Mouse (Mus musculus) limb, embryonic 11.5 days (tissue): ENCODE measurements around the gene Hmbs. TPM values are rescaled to one million over a fixed set of nuclear protein-coding genes. Genes with fewer than 3 reads are reported as not detected.

Experiments
- ATAC-seq: fragments of 200-750 bp; cut with Nextera tagmentation; 2 replicates; pipeline ENCODE4 v1.8.0; 2017; ENCODE audit warnings: low read depth; ENCODE audit not compliant: insufficient number of reproducible peaks, low FRiP score, low TSS enrichment
- DNase-seq: peaks from one replicate; pipeline ENCODE4 v3.0.0-alpha.2; 2015; ENCODE audit warnings: low spot score
- H3K27ac ChIP-seq: fragments of 300-500 bp; sonication (generic); replicated peaks from 2 replicates; pipeline ENCODE4 v1.5.1; 2014; ENCODE audit warnings: low read depth, mild to moderate bottlenecking, low read length
- H3K27me3 ChIP-seq: fragments of 300-500 bp; sonication (generic); 2 replicates; pipeline ENCODE4 v1.6.1; 2014; ENCODE audit warnings: mild to moderate bottlenecking, low read length, mixed read lengths; ENCODE audit not compliant: control insufficient read depth, insufficient read depth
- H3K36me3 ChIP-seq: fragments of 300-500 bp; sonication (generic); 2 replicates; pipeline ENCODE4 v1.6.1; 2014; ENCODE audit warnings: mild to moderate bottlenecking, low read length, moderate library complexity, mixed read lengths; ENCODE audit not compliant: control insufficient read depth, insufficient read depth
- H3K4me1 ChIP-seq: fragments of 300-500 bp; sonication (generic); 2 replicates; pipeline ENCODE4 v1.6.1; 2014; ENCODE audit warnings: low read length, mixed read lengths; ENCODE audit not compliant: control insufficient read depth, insufficient read depth
- H3K4me2 ChIP-seq: fragments of 300-500 bp; sonication (generic); 2 replicates; pipeline ENCODE4 v1.6.1; 2014; ENCODE audit warnings: low read depth, mild to moderate bottlenecking, moderate library complexity; ENCODE audit not compliant: severe bottlenecking
- H3K4me3 ChIP-seq: fragments of 300-500 bp; sonication (generic); 2 replicates; pipeline ENCODE4 v1.5.1; 2014; ENCODE audit warnings: low read depth, low read length
- H3K9ac ChIP-seq: fragments of 300-500 bp; sonication (generic); 2 replicates; pipeline ENCODE4 v1.6.1; 2014; ENCODE audit warnings: mild to moderate bottlenecking, low read length
- H3K9me3 ChIP-seq: fragments of 300-500 bp; sonication (generic); 2 replicates; pipeline ENCODE4 v1.6.1; 2016; ENCODE audit warnings: low read length; ENCODE audit not compliant: control insufficient read depth
- WGBS: fragments of 180-500 bp; shearing (Covaris S2); extraction: QIAGEN DNeasy Blood & Tissue Kit; methylation state at CpG from one replicate; pipeline ENCODE4 v1.1.7; 2014; 5-methylcytosine and 5-hydroxymethylcytosine counted together
- polyA plus RNA-seq: library from polyadenylated mRNA; unstranded; fragments of >200 nt; fragmentation: Nextera tagmentation; extraction: Ambion mirVana; gene quantifications from 2 replicates; pipeline ENCODE4 v1.2.1, GENCODE M21; 2014

Hmbs gene
- polyA plus RNA-seq, 1 experiment from 2014 or later: 145 TPM

DNA sequence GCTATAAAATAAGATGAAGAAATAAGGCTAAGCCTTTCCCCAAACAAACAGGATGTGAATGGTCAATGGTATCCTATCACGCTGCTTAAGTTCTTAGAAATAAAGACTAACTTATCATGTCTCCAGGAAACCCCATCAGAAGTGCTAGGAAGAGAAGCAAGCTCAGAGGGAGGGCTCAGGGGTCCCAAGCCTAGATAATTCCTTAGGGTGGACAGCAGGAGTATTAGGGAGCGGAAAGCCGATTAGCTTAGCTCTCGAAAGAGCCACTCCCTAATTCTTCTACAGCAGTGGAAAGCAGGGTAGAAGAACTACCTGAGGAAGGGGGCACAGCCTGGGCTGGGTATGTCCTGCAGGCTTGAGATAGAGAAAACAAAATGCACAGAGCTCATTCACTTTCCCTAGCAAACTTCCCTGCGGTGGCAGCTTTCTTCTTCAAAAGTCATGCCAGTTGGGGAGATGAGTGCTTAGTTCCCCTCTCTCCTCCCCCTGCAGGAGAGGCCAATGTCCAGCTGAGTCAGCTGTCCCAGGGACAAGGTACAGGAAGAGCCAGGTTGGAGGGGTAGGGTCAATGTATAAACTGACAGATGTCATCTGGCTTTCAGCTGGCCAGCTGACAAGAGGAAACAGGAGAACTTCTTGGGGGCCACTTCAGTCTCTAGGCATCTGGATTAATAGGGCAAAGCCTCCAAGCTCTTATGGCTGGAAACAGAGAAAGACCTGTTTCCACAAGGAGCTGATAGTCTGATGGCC lies 25.8 kb downstream of the Hmbs start:
- 62% methylated on average over 5 of the region's 5 CpGs for WGBS
- H3K9me3 ChIP-seq: no peaks in the 10 kb centered on the region
- H3K36me3 ChIP-seq: no peaks in the 10 kb centered on the region; the same call in 1 of the 2 replicates
- peaks cover 8% of the 10 kb centered on the region for H3K4me1 ChIP-seq
- H3K27ac ChIP-seq: no peak overlapping the region
- ATAC-seq: no peak
- no peak for DNase-seq
- no peaks in the 10 kb centered on the region for H3K27me3 ChIP-seq
- H3K4me3 ChIP-seq: no peak overlapping the region
- H3K4me2 ChIP-seq: peak overlapping the region; percentile 79; the same call in 1 of the 2 replicates
- no peak overlapping the region for H3K9ac ChIP-seq

DNA sequence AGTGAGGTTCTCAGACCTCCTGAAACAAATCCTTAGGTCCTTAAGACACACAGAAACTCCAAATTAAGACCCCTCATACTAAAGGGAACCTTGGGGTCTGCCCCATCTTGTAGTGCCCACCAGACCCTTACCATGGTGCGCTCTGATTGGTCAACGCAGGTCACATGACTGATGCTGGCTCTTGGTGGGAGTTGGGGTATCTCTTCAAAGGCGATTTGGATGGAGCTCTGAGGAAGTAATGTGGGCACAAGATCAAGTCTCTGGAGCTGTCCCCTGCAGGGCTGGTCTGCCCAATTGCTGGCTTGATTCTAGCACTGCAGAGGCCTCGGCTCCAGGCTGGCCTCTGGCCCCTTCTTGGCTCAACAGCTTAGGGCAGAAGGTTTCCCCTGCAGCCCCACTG lies 26.6 kb downstream of the Hmbs start:
- Histone ChIP-seq H3K27me3 (no peaks in the 10 kb centered on the region), H3K4me1 (peaks cover 8% of the 10 kb centered on the region), H3K4me3 (no peak overlapping the region), H3K4me2 (no peak overlapping the region), H3K9ac (no peak overlapping the region), H3K36me3 (no peaks in the 10 kb centered on the region; the same call in 1 of the 2 replicates), H3K27ac (no peak overlapping the region), H3K9me3 (no peaks in the 10 kb centered on the region)
- DNase-seq: no peak
- 68% methylated on average over 4 of the region's 4 CpGs for WGBS
- ATAC-seq: no peak

DNA sequence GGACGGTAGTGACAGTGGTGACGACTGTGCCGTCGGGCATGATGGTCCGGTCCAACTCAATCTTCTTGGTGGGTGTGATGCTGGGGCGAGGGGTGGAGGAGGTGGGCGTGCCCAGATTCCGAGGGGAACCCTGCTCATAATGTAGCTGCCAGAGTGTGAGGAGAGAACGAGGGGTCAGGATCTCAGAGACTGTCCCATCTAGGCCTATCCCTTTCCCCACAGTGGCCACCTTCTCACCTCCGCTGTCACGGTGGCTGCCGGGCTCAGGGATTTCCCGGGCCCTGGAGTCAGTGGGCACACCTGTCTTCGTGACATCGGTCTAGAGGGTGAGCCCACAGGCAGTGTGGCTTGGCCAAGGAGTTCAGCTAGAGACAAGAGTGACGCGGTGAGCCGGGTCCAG lies 29.1 kb downstream of the Hmbs start:
- Histone ChIP-seq H3K36me3 (no peaks in the 10 kb centered on the region; the same call in 1 of the 2 replicates), H3K4me1 (peaks cover 11% of the 10 kb centered on the region), H3K9me3 (no peaks in the 10 kb centered on the region), H3K27me3 (no peaks in the 10 kb centered on the region), H3K27ac (no peak overlapping the region), H3K9ac (no peak overlapping the region), H3K4me3 (no peak overlapping the region), H3K4me2 (no peak overlapping the region)
- 91% methylated on average over 18 of the region's 18 CpGs for WGBS
- no peak for DNase-seq
- no peak for ATAC-seq

DNA sequence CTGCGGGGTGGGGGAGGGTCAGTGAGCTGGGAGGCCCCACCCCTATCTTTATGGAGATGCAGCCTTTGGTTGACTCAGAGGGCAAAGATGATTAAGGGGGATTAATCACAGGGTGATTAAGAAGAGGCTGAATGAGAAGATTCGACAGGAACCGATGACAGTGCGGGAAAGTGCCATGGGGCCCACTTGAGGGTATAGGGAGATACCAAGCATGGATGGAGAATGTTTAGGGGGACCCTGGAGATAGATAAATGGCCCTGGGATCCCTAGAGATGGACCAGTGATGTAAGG lies 29.8 kb downstream of the Hmbs start:
- Histone ChIP-seq H3K9ac (no peak overlapping the region), H3K27me3 (no peaks in the 10 kb centered on the region), H3K4me2 (no peak overlapping the region), H3K36me3 (no peaks in the 10 kb centered on the region; the same call in 1 of the 2 replicates), H3K9me3 (no peaks in the 10 kb centered on the region), H3K4me1 (peaks cover 8% of the 10 kb centered on the region), H3K27ac (no peak overlapping the region), H3K4me3 (no peak overlapping the region)
- ATAC-seq: no peak
- 71% methylated on average over 4 of the region's 4 CpGs for WGBS
- DNase-seq: no peak

DNA sequence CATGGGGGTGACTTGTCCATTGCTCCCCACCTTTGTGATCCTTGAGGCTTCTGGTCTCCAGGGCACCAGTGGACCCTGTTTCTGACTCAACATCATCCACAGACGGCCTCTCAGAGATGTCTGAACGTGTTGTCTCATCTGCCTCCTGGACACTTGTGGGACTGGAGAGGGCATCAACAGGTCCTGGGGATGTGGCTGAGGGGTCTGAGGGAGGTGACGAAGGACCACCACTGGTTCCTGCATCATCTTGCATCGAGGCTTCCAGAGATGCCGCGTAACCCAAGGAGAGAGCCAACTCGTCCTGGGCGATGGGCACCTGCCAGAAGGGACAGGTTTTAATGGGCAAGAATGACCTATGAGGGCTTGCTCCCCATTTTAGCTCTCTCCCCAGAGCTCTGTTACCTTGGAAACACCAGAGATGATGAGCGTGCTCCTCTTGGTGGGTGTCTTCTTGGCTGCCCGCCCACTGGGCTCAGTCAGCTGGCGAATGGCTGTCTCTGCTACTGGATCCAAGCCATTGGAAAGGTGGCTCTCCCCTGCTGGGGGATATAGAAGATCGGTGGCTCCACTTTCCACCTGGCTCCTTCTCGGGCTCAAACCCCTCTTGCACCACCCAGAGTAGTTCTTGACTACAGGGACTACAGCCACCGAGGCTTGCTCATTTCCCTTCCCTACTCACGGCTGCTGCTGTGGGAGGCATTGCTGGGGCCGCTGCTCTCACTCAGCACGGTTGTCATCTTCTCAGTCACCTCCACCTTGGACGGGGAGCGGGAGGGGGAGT lies 30.4 kb downstream of the Hmbs start:
- Histone ChIP-seq H3K27ac (no peak overlapping the region), H3K9me3 (no peaks in the 10 kb centered on the region), H3K27me3 (no peaks in the 10 kb centered on the region), H3K4me1 (peaks cover 2% of the 10 kb centered on the region; the same call in 1 of the 2 replicates), H3K36me3 (no peaks in the 10 kb centered on the region; the same call in 1 of the 2 replicates), H3K4me2 (no peak overlapping the region), H3K9ac (no peak overlapping the region), H3K4me3 (no peak overlapping the region)
- no peak for ATAC-seq
- 81% methylated on average over 19 of the region's 19 CpGs for WGBS
- DNase-seq: no peak

DNA sequence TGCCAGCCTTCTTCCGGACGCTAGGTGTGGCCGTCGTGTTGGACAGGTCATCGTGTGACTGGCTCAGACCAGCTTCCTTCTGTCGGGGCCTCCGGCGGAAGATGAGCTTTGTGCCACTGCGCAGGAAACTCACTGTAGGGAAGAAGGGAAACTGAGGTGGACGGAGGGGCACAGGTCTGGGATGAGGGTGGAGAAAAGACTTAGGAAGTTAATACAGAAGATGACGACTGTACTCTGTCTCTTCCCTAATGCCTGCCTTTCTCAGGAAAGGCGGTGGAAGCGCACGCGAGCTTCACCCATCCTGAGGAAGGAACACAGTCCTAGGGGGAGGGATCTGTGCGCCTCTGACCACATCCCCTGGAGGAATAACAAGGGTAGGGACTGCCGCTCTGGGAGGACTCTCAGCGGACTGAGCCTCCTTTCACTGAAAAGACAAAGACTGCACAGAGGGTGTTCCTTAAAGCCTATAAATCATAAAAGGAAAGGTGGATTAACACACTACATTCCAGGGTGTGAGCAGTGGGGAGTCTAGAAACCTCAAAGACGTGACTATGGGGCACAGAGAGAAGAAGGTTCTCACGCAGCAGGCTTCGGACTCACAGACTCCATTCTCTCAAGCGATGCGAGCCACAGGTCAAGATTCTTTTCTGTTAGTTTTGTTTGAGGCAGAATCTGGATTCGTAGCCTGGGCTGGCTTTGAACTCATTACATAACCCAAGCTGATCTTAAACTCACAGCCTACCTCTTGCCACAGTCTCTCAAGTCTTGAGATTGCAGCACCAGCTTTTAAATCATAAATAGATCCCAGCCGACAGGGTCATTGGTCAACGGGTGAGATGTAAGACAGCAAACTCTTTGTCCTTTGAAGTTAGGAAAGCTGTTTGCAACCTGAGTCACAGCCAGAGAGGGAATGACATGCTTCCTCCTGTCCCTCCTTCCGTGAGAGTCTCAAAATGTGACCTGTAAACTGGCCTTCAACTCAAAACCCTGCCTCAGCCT lies 32.6 kb downstream of the Hmbs start:
- Histone ChIP-seq H3K27ac (no peak overlapping the region), H3K4me2 (peak overlapping the region; percentile 12; the same call in 1 of the 2 replicates), H3K9ac (peak overlapping the region; percentile 38; the same call in 1 of the 2 replicates), H3K4me1 (peaks cover 2% of the 10 kb centered on the region; the same call in 1 of the 2 replicates), H3K36me3 (no peaks in the 10 kb centered on the region; the same call in 1 of the 2 replicates), H3K4me3 (no peak overlapping the region), H3K9me3 (no peaks in the 10 kb centered on the region), H3K27me3 (no peaks in the 10 kb centered on the region)
- DNase-seq (no peak), ATAC-seq (no peak)
- 9% methylated on average over 27 of the region's 27 CpGs for WGBS

DNA sequence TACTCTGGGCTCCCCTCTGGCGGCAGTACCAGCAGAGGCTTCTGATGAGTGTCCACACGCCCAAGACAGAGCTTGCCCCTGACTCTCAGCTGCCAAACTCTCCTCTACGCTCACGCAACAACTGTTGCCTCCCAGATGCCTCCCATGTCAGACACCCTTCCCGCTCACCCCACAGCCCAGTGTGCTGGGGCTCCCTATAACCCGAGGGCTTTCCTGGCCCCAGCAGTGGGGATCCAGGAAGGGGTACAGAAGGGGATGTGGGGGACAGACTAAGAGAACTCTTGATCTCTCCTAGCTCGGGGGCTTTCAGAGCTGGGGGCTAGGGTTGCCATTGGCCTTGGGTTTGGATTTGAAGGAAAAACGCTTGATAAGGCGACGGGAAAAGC lies 33.3 kb downstream of the Hmbs start:
- no peak for DNase-seq
- no peak for ATAC-seq
- no peaks in the 10 kb centered on the region; the same call in 1 of the 2 replicates for H3K36me3 ChIP-seq
- no peaks in the 10 kb centered on the region for H3K27me3 ChIP-seq
- H3K4me1 ChIP-seq: peaks cover 2% of the 10 kb centered on the region; the same call in 1 of the 2 replicates
- no peak overlapping the region for H3K4me2 ChIP-seq
- no peak overlapping the region for H3K27ac ChIP-seq
- WGBS: 28% methylated on average over 10 of the region's 10 CpGs
- no peaks in the 10 kb centered on the region for H3K9me3 ChIP-seq
- H3K9ac ChIP-seq: no peak overlapping the region
- H3K4me3 ChIP-seq: no peak overlapping the region

DNA sequence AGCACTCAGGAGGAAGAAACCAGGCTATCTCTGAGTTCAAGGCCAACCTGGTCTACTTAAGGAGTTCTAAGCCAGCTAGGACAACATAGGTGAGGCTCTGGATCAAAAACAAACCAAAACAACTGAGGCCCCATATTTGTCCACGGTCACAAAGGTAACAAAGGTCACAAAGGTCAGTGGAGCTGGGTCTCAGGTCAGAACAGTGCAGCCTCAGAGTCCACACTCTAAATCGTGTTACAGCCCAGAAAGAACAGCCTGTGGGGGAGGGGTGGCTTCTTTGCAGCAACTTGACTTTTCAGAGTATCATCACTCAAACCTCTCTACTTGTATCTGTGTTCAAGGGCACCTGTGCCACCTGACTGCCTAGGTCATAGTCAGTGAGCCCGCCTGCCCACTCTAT lies 34.3 kb downstream of the Hmbs start:
- Histone ChIP-seq H3K4me3 (no peak overlapping the region), H3K27ac (no peak overlapping the region), H3K9me3 (no peaks in the 10 kb centered on the region), H3K4me2 (no peak overlapping the region), H3K36me3 (no peaks in the 10 kb centered on the region; the same call in 1 of the 2 replicates), H3K4me1 (peaks cover 2% of the 10 kb centered on the region; the same call in 1 of the 2 replicates), H3K9ac (no peak overlapping the region), H3K27me3 (no peaks in the 10 kb centered on the region)
- DNase-seq: no peak
- ATAC-seq: no peak
- 61% methylated on average over 3 of the region's 3 CpGs for WGBS
